In genomic region chr4:116788956-116789355, GRCm38 (mm10) we compare ENCODE assay signal across 8 mouse cellular contexts. TPM values are rescaled to one million over a fixed set of nuclear protein-coding genes. Genes with fewer than 3 reads are reported as not detected.
DNase-seq lines count a peak whose midpoint lies in the region; ATAC-seq and TF ChIP-seq lines count a peak whose summit lies in the region.

No protein-coding gene starts in this region.

- DNase-seq in heart, adult 2 months, result peak; percentile 49 to 66
- DNase-seq in cerebellum, adult 8-10 months, result peak; percentile 85
- DNase-seq in left cerebral cortex, postnatal 14 days (ENCODE audit: low spot score in 2 of 2), result peak; percentile 92 to 95
- peak; percentile 89 for DNase-seq in mesoderm, embryonic 11.5 days (ENCODE audit: low read depth, low spot score)
- peak; percentile 62 for DNase-seq in right cerebral cortex, postnatal 25 days

- no peaks in the 10 kb centered on the region for H3K36me3 ChIP-seq in heart, adult 2 months (ENCODE audit: control insufficient read depth, insufficient read depth, low read length)
- H3K36me3 ChIP-seq in heart, embryonic 12.5 days, result no peaks in the 10 kb centered on the region
- no peaks in the 10 kb centered on the region for H3K36me3 ChIP-seq in intestine, embryonic 15.5 days

- TF ChIP-seq POLR2A in heart, adult 2 months (IDR thresholded peaks at IDR 0.05; ENCODE audit: insufficient read depth, low read depth, low read length), result no peak

- no peak for ATAC-seq in heart, embryonic 12.5 days (ENCODE audit: insufficient number of reproducible peaks, low FRiP score)
- ATAC-seq in frontal cortex, adult (ENCODE audit: low TSS enrichment), result peak; percentile 90
- ATAC-seq in intestine, embryonic 15.5 days, result peak; percentile 59

- H3K27me3 ChIP-seq in heart, adult 2 months (ENCODE audit: control insufficient read depth, insufficient read depth, low read length), result no peaks in the 10 kb centered on the region
- no peaks in the 10 kb centered on the region for H3K27me3 ChIP-seq in heart, embryonic 12.5 days (replicated peaks)
- no peaks in the 10 kb centered on the region for H3K27me3 ChIP-seq in intestine, embryonic 15.5 days (replicated peaks)

- 9% methylated on average over 3 of the region's 3 CpGs for WGBS in heart, adult 2 months
- 9% methylated on average over 3 of the region's 3 CpGs for WGBS in heart, embryonic 12.5 days
- WGBS in intestine, embryonic 15.5 days, result 11% methylated on average over 3 of the region's 3 CpGs

- TF ChIP-seq CTCF in heart, adult 2 months (IDR thresholded peaks at IDR 0.05), result peak; percentile 95

- no peaks in the 10 kb centered on the region for H3K4me1 ChIP-seq in heart, adult 2 months (ENCODE audit: control insufficient read depth, insufficient read depth, low read length)
- no peaks in the 10 kb centered on the region for H3K4me1 ChIP-seq in heart, embryonic 12.5 days (replicated peaks)
- no peaks in the 10 kb centered on the region for H3K4me1 ChIP-seq in intestine, embryonic 15.5 days (replicated peaks)

- H3K4me2 ChIP-seq in heart, embryonic 12.5 days, result no peak overlapping the region
- no peak overlapping the region for H3K4me2 ChIP-seq in intestine, embryonic 15.5 days (replicated peaks)

- no peak overlapping the region for H3K27ac ChIP-seq in heart, adult 2 months
- H3K27ac ChIP-seq in heart, embryonic 12.5 days (ENCODE audit: poor library complexity, severe bottlenecking), result no peak overlapping the region
- H3K27ac ChIP-seq in intestine, embryonic 15.5 days, result peak overlapping the region; percentile 13; the same call in 1 of the 2 replicates

- no peak overlapping the region for H3K9ac ChIP-seq in heart, adult 2 months (ENCODE audit: low read depth, low read length)
- no peak overlapping the region for H3K9ac ChIP-seq in heart, embryonic 12.5 days
- H3K9ac ChIP-seq in intestine, embryonic 15.5 days, result no peak overlapping the region

- intact Hi-C loops in heart, adult 2 months (cut with DNase I), result loop anchor here (1.0 kb wide), 1 partner anchor 70 kb away; no protein-coding TSS in a partner anchor
- intact Hi-C loops in left cerebral cortex, postnatal 14 days (cut with DNase I), result loop anchor here (1.0 kb wide), 1 partner anchor 70 kb away; no protein-coding TSS in a partner anchor

- TF ChIP-seq EP300 in heart, adult 2 months (IDR thresholded peaks at IDR 0.05; ENCODE audit: insufficient read depth, low read depth, low read length), result 0 out of 2 replicates have a peak, but pooled peaks have one; percentile 22

- no peak overlapping the region for H3K4me3 ChIP-seq in heart, adult 2 months
- no peak overlapping the region for H3K4me3 ChIP-seq in heart, embryonic 12.5 days
- H3K4me3 ChIP-seq in intestine, embryonic 15.5 days (replicated peaks), result no peak overlapping the region

- no peaks in the 10 kb centered on the region for H3K9me3 ChIP-seq in heart, embryonic 12.5 days (replicated peaks)
- no peaks in the 10 kb centered on the region for H3K9me3 ChIP-seq in intestine, embryonic 15.5 days

- H3K79me2 ChIP-seq in heart, adult 2 months (replicated peaks; ENCODE audit: control insufficient read depth, insufficient read depth, low read length), result no peaks in the 10 kb centered on the region

RNA-seq across cellular contexts. Expression of gene Toe1, which starts 18.5 kb away (rescaled TPM):
- 1 to 10 TPM; 5.7 to 8.6 TPM for total RNA-seq in heart, adult 2 months (2021)
- polyA plus RNA-seq in heart, adult 2 months (2012; rRNA removed), result 12.3 and 15.3 TPM in 2 replicates
- 19.1 and 22.8 TPM in 2 replicates for polyA plus RNA-seq in heart, embryonic 12.5 days (2016; fragmentation: Nextera tagmentation; extraction: Ambion mirVana)
- polyA plus RNA-seq in intestine, embryonic 15.5 days (2015; fragmentation: Nextera tagmentation; extraction: Ambion mirVana), result 28.8 and 31.1 TPM in 2 replicates
- total RNA-seq in left cerebral cortex, postnatal 14 days (2021), result 10 to 100 TPM; 12.1 to 12.7 TPM

RNA-seq across cellular contexts. Expression of gene Mutyh, which starts 18.6 kb away (rescaled TPM):
- total RNA-seq in heart, adult 2 months (2021), result 1 to 10 TPM; 1.2 to 1.5 TPM
- polyA plus RNA-seq in heart, adult 2 months (2012; rRNA removed), result 3.5 and 3.7 TPM in 2 replicates
- polyA plus RNA-seq in heart, embryonic 12.5 days (2016; fragmentation: Nextera tagmentation; extraction: Ambion mirVana), result 10.7 and 11.6 TPM in 2 replicates
- polyA plus RNA-seq in intestine, embryonic 15.5 days (2015; fragmentation: Nextera tagmentation; extraction: Ambion mirVana), result 10.3 and 10.9 TPM in 2 replicates
- total RNA-seq in left cerebral cortex, postnatal 14 days (2021), result 1 to 10 TPM; 1.5 to 3.2 TPM

RNA-seq across cellular contexts. Expression of gene Hpdl, which starts 32.6 kb away (rescaled TPM):
- 1 to 10 TPM; 3.9 to 4.8 TPM for total RNA-seq in heart, adult 2 months (2021)
- polyA plus RNA-seq in heart, adult 2 months (2012; rRNA removed), result 4.0 and 4.3 TPM in 2 replicates
- polyA plus RNA-seq in heart, embryonic 12.5 days (2016; fragmentation: Nextera tagmentation; extraction: Ambion mirVana), result 0.66 and 0.74 TPM in 2 replicates
- polyA plus RNA-seq in intestine, embryonic 15.5 days (2015; fragmentation: Nextera tagmentation; extraction: Ambion mirVana), result 1.4 and 2.2 TPM in 2 replicates
- total RNA-seq in left cerebral cortex, postnatal 14 days (2021), result under 1 TPM; 0.44 to 0.72 TPM
